Mouse (Mus musculus): ENCODE results near the gene Cysrt1.
A peak's percentile ranks its signal among the peaks of the same experiment; 100 is the strongest.

Cysrt1 gene

GRCm38 (mm10) chr2:25194006-25194405 is 48.2 kb downstream of the Cysrt1 start:
- TF ChIP-seq POU5F1 (IDR thresholded peaks at IDR 0.05; ENCODE audit: borderline replicate concordance, low read length) (no peak), NANOG (IDR thresholded peaks at IDR 0.05; ENCODE audit: borderline replicate concordance, low read length) (no peak), CTCF (conservative IDR thresholded peaks at IDR 0.05; ENCODE audit: low read length) (no peak)

GRCm38 (mm10) chr2:25193330-25193770 is 48.9 kb downstream of the Cysrt1 start:
- Histone ChIP-seq H3K9me3 (ENCODE audit: low read length) (no peaks in the 10 kb centered on the region), H3K4me3 (replicated peaks; ENCODE audit: low read length) (peak overlapping the region; percentile 81), H3K36me3 (ENCODE audit: insufficient read depth, low read length) (peaks cover 15% of the 10 kb centered on the region), H3K27me3 (ENCODE audit: insufficient read depth, low read length) (peaks cover 8% of the 10 kb centered on the region), H3K4me1 (replicated peaks; ENCODE audit: low read depth, low read length) (peaks cover 56% of the 10 kb centered on the region)
- TF ChIP-seq CTCF (conservative IDR thresholded peaks at IDR 0.05; ENCODE audit: low read length) (peak; percentile 80), NANOG (IDR thresholded peaks at IDR 0.05; ENCODE audit: borderline replicate concordance, low read length) (no peak)

More at GRCm38 (mm10) chr2:25194006-25194405, 48.2 kb downstream of the Cysrt1 start:
- H3K4me1 ChIP-seq (replicated peaks; ENCODE audit: low read depth, low read length), result peaks cover 59% of the 10 kb centered on the region
- peaks cover 8% of the 10 kb centered on the region for H3K27me3 ChIP-seq (ENCODE audit: insufficient read depth, low read length)
- H3K36me3 ChIP-seq (ENCODE audit: insufficient read depth, low read length), result peaks cover 22% of the 10 kb centered on the region
- H3K9me3 ChIP-seq (ENCODE audit: low read length), result no peaks in the 10 kb centered on the region
- H3K4me3 ChIP-seq (replicated peaks; ENCODE audit: low read length), result peak overlapping the region; percentile 81
